Mouse (Mus musculus) c-Kit-negative CD71-positive TER-119-positive erythroid progenitor cells, embryonic 14.5 days (primary cell): ENCODE measurements around the gene Gdnf.

ENCODE experiments used
- DNase-seq: peaks from one replicate; pipeline ENCODE4 v3.0.0-alpha.2; 2013; ENCODE audit warnings: low read depth, low spot score

The Gdnf gene

DNA sequence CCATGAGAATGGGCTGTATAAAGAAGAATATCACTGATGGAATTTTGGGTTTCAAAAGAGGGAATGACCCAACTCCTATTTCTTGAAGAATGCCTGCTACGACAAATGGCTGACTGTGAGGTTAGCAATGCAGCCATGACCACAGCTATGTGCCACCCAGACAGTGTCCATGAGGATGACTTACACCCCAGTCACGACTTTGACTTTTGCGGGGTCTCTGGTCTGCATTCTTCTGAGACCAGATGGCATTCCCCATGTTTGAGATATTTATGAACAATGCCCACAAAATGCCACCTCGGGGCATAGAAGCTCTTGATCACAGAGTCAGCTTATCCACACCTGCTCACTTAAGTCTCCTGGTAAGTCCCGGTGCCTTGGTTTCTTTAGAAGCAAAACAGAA lies 52.2 kb downstream of the Gdnf start:
- no peak for DNase-seq

- no peak for DNase-seq
Observed at GRCm38 (mm10) chr15:7863328-7863727, 52.7 kb downstream of the Gdnf start.

GRCm38 (mm10) chr15:7865305-7865704 lies 54.7 kb downstream of the Gdnf start:
- DNase-seq: no peak

GRCm38 (mm10) chr15:7872473-7872872 lies 61.8 kb downstream of the Gdnf start:
- no peak for DNase-seq

- no peak for DNase-seq
Observed at GRCm38 (mm10) chr15:7875879-7876278, 65.2 kb downstream of the Gdnf start.

DNA sequence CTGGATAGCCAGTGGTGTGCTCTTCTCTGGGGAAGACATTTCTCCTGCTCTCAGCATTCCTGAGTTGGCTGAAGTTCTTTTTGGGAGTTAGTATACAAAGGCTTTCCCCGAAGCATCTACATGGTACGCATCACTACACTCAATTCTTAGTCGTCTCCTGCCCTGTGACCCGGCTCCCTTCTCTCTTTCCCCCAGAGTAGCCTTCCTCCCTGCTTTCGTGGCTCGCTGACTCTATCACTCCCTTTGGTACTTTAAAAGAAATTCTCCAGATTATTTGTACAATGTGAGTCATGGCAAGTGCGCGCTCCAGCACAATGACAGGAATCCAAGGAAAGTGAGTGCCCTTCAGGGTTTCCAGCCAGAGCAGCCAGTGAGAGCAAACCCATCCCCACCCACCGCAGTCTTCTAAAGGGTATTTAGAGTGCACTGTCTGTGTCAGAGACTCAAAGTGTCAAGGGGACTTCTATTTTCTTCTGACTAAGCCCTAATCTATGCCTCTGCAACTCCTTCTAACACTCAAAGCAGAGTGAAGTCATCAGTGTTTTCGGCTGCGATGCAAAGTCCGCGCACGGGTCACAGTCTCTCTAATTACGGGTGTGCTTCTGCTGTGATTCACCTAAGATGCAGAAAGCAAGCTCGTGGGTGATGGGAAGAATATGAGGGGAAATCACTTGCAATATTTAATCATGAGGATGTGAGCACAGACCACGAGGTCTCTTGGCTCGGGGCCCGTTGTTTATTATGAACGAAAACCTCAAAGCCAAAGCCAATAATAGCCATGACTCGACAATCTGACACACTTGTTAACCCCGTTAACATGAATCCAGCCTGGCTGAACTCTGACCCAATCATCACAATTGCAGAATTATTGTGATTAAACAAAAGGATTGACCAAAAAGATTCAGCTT lies 67.2 kb downstream of the Gdnf start:
- no peak for DNase-seq

- DNase-seq: no peak
Observed at GRCm38 (mm10) chr15:7878861-7879260, 68.2 kb downstream of the Gdnf start.

- no peak for DNase-seq
Observed at GRCm38 (mm10) chr15:7879956-7880355, 69.3 kb downstream of the Gdnf start.

DNA sequence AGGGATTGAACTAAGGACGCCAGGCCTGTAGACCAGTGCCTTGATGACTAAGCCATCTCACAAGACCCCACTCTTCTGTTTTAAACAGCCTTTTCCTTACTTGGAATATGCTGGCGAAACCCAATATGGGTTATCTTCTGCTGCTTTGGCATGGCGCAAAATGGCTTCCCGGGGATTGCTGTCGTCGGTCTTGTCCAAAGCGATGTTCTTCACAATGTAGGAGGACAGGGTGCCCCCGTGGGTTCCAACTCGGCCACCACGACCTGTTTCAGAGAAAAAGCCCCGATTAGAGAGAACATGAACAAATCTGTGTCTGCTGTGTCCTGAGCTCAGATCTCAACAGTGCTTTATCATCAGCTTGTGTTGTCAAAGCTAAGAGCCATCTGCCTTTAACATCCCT lies 73.5 kb downstream of the Gdnf start:
- no peak for DNase-seq

- no peak for DNase-seq
Observed at GRCm38 (mm10) chr15:7885106-7885505, 74.5 kb downstream of the Gdnf start.

GRCm38 (mm10) chr15:7886591-7886990 lies 75.9 kb downstream of the Gdnf start:
- no peak for DNase-seq
